Mouse (Mus musculus) erythroblast, embryonic 14.5 days (primary cell): ENCODE results near the gene Ltn1.

ENCODE experiments used
- GATA1 ChIP-seq: IDR thresholded peaks from 2 replicates; pipeline ENCODE4 v1.6.1; 2012; ENCODE audit warnings: low read length, inconsistent platforms, mixed read lengths
- TAL1 ChIP-seq: IDR thresholded peaks from 3 replicates; pipeline ENCODE4 v1.6.1; 2012; ENCODE audit warnings: low read length, inconsistent platforms, mixed read lengths

- no peak for TF ChIP-seq TAL1
- TF ChIP-seq GATA1: no peak
Measured at GRCm38 (mm10) chr16:87364231-87364630, 68.2 kb downstream of the Ltn1 start.
